Mouse (Mus musculus) adrenal gland, adult 10 weeks (tissue): ENCODE measurements around the gene Prkca. TPM values are rescaled to one million over a fixed set of nuclear protein-coding genes. Genes with fewer than 3 reads are reported as not detected.

Experiments
- polyA plus RNA-seq: library from polyadenylated mRNA; stranded (reverse); fragments of 350-450 nt; fragmentation: Illumina TruSeq; extraction: RNeasy Lipid Tissue Mini Kit (QIAGEN cat#74804); gene quantifications from one replicate; pipeline ENCODE4 v1.2.3, GENCODE M21; 2014; ENCODE audit warnings: low read depth, low replicate concordance

The Prkca gene
- polyA plus RNA-seq = 16.3 TPM

DNA sequence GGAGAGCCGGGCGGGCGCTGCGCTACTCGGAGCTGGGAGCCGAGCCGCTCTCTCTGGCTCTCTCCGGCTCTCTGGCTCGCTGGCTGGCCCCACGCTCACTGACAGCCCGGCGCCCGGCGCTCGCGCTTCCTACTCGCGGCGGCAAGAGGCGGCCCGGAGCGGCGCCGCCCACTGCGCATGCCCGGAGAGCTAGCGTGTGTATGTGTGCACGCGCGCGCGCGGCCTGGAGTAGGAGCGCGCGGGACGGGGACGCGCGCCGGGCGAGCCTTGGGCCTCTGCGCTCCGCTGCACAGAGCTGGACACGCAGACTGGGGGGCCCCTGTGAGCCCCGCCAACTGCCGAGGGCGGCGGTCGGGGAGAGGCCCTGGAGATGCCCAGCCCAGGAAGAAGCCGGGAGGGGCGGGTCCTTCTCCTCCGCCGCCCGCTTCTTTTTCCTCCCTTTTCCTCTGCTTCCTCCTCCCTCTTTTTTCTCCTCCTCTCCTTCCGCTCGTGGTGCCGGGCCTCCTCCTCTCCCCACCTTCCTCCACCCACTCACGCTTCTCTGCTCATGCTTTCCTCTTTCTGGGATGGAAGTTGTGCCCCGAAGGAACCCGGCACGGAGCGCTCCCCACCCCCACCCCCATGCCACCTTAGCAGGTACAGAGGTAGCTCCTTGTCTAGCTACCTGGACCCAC, at the start of gene Prkca:
Gene Prkca (minus strand): TSS at position 140 of the 674 bp plus-strand sequence.

DNA sequence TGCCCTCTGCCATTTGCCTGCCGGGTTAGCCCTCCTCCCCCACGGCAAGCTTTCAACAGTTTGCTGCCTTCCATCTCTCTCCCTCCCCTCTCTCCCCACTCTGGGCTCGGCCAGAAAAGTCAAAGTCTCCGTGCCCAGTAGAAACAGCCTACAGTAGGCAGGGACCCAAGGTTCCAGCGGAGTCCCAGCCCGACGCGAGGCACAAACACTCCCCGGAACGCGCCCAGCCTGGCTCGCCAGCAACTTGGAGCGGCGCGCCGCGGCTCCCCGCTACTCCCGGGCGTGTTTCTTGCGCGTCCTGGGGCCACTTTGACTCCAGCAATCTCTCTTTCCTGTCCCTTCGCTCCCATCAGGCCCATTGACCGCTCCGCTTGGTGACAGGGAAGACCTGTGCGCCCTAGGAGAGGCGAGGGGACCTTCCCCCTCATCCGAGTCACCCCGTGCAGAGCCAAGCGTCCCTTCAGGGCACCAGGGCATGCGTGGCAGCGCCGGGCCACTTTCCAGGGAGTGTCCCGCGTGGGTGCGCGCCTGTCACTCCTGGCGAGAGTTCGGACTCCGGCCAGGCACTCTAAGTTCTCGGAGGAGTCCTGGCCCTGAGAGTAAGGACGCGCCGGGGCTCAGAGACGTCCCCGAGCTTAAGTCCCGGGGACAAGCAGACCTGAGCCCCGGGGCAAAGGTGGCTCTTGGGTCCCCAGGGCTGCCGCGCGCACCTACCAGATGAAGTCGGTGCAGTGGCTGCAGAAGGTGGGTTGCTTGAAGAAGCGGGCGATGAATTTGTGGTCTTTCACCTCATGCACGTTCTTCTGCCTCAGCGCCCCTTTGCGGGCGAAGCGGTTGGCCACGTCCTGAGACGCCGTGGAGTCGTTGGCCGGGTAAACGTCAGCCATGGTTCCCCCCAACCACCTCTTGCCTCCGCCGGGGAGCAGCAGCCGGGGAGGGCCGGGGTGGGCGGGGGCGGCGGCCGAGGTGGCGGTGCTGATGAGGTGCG, 653 bp downstream of the Prkca start, which contains the start of gene Apoh:
Gene Apoh (plus strand): TSS at position 574 of the 988 bp plus-strand sequence.

DNA sequence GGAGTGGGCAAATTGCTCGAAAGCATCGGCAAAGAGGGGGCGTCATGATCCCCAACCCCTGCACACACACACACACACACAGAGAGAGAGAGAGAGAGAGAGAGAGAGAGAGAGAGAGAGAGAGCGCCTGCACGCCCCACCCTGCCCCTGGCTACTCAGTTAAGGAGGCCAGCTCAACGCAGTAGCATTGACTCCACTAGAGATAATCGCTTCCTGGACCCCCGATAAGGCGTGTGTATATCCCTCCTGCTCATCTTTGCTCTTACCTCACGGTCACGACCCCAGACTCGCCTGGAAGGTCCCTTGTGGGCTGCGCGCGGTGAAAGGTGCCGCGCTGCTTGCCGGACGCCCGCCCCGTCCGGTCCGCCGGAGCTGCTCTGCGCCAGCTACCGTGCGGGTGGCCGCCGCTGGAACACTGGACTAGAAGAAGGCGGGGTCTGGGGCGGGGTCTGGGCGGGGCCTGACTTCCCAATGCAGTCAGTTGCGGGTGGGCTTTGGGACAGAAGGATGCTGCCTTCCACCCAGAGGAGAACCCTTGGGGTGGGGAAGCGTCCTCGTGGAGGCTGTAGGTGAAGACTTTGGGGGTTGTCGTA, 429.0 kb downstream of the Prkca start, which contains the start of gene Cacng5:
Gene Cacng5 (minus strand): TSS at position 422 of the 593 bp plus-strand sequence.

Other genes starting within 250 kb of the Prkca start
- not detected for gene Apoh, start 574 bp downstream of the Prkca start, polyA plus RNA-seq
- 8.9 TPM for gene Cep112, start 81.3 kb upstream of the Prkca start, polyA plus RNA-seq